Mouse (Mus musculus) C2C12 (cell line): ENCODE results near the gene Pla2g4a.

Source experiments
- CEBPB ChIP-seq: IDR thresholded peaks from one replicate; pipeline ENCODE4 v1.6.1; 2011; ENCODE audit warnings: low read depth, mild to moderate bottlenecking, control low read depth, moderate library complexity
- CTCF ChIP-seq: IDR thresholded peaks from one replicate; pipeline ENCODE4 v1.5.1; 2011; ENCODE audit not compliant: control insufficient read depth, insufficient read depth, insufficient read length
- FOSL1 ChIP-seq: IDR thresholded peaks from one replicate; pipeline ENCODE4 v1.8.0; 2011; ENCODE audit warnings: mild to moderate bottlenecking, low read length; ENCODE audit not compliant: poor library complexity, insufficient read depth, severe bottlenecking
- MAX ChIP-seq: IDR thresholded peaks from one replicate; pipeline ENCODE4 v1.6.1; 2011; ENCODE audit warnings: mild to moderate bottlenecking, control low read depth
- MYOD1 ChIP-seq: IDR thresholded peaks from one replicate; pipeline ENCODE4 v1.6.1; 2011; ENCODE audit warnings: low read depth; ENCODE audit not compliant: control insufficient read depth, insufficient read length
- MYOG ChIP-seq: IDR thresholded peaks from one replicate; pipeline ENCODE4 v1.6.1; 2011; ENCODE audit not compliant: control insufficient read depth, insufficient read length; ENCODE audit errors: extremely low read depth
- USF1 ChIP-seq: IDR thresholded peaks from one replicate; pipeline ENCODE4 v1.6.1; 2011; ENCODE audit warnings: low read depth, mild to moderate bottlenecking, control low read depth, moderate library complexity

GRCm38 (mm10) chr1:150009134-150009533 lies 48.0 kb upstream of the Pla2g4a start:
- TF ChIP-seq CEBPB (no peak), CTCF (no peak), MAX (no peak), USF1 (no peak), MYOD1 (no peak), MYOG (no peak), FOSL1 (no peak)
